Mouse (Mus musculus) brain, embryonic 14.5 days (tissue): ENCODE measurements around the gene Usf1.

Source experiments
- CTCF ChIP-seq: fragments of 200-500 bp; IDR thresholded peaks from 2 replicates; pipeline ENCODE4 v1.5.1; 2012; ENCODE audit warnings: inconsistent platforms, mild to moderate bottlenecking, moderate library complexity, borderline replicate concordance; ENCODE audit not compliant: insufficient read depth, insufficient read length; ENCODE audit errors: extremely low read depth
- POLR2A ChIP-seq: fragments of 200-500 bp; IDR thresholded peaks from 2 replicates; pipeline ENCODE4 v1.6.1; 2012; ENCODE audit warnings: mild to moderate bottlenecking, inconsistent platforms, borderline replicate concordance; ENCODE audit not compliant: poor library complexity, insufficient read depth, insufficient read length, severe bottlenecking; ENCODE audit errors: extremely low read depth

- TF ChIP-seq CTCF: no peak
- no peak for TF ChIP-seq POLR2A
Measured at GRCm38 (mm10) chr1:171390101-171390500, 21.0 kb upstream of the Usf1 start.
